Mouse (Mus musculus): ENCODE measurements around the gene Gm20388. TPM values are rescaled to one million over a fixed set of nuclear protein-coding genes. Genes with fewer than 3 reads are reported as not detected.

Gm20388 gene
- polyA plus RNA-seq, 1 experiment from 2014 or later = 1.4 TPM

- Histone ChIP-seq H3K36me3 (ENCODE audit: control insufficient read depth, insufficient read depth) (no peaks in the 10 kb centered on the region), H3K4me3 (ENCODE audit: low read depth, low read length) (no peak overlapping the region), H3K27me3 (ENCODE audit: control insufficient read depth, insufficient read depth, low read depth, low read length) (no peaks in the 10 kb centered on the region), H3K9ac (ENCODE audit: low read depth, low read length) (no peak overlapping the region; the same call in 1 of the 2 replicates), H3K4me1 (ENCODE audit: control insufficient read depth, low read depth, low read length) (peaks cover 95% of the 10 kb centered on the region), H3K27ac (ENCODE audit: low read length) (0 out of 2 replicates have a peak overlapping the region, but pooled peaks have one; percentile 10), H3K9me3 (replicated peaks; ENCODE audit: control insufficient read depth, low read length) (no peaks in the 10 kb centered on the region), H3K4me2 (ENCODE audit: low read depth, low read length) (no peak overlapping the region)
- 75% methylated on average over 5 of the region's 5 CpGs for WGBS (ENCODE audit: insufficient replicate concordance)
- no peak for ATAC-seq (ENCODE audit: low read depth)
Measured at GRCm38 (mm10) chr8:120501426-120501825, 590.8 kb downstream of the Gm20388 start.

GRCm38 (mm10) chr8:120502428-120502827 lies 591.8 kb downstream of the Gm20388 start:
- no peak overlapping the region for H3K9ac ChIP-seq (ENCODE audit: low read depth, low read length)
- peaks cover 85% of the 10 kb centered on the region for H3K4me1 ChIP-seq (ENCODE audit: control insufficient read depth, low read depth, low read length)
- peak overlapping the region; percentile 0; the same call in 1 of the 2 replicates for H3K4me2 ChIP-seq (ENCODE audit: low read depth, low read length)
- H3K27me3 ChIP-seq (ENCODE audit: control insufficient read depth, insufficient read depth, low read depth, low read length) = no peaks in the 10 kb centered on the region
- no peak overlapping the region for H3K4me3 ChIP-seq (ENCODE audit: low read depth, low read length)
- peak; percentile 27; the same call in 1 of the 2 replicates for ATAC-seq (ENCODE audit: low read depth)
- WGBS (ENCODE audit: insufficient replicate concordance) = 34% methylated on average over 5 of the region's 5 CpGs
- no peaks in the 10 kb centered on the region for H3K9me3 ChIP-seq (replicated peaks; ENCODE audit: control insufficient read depth, low read length)
- H3K27ac ChIP-seq (ENCODE audit: low read length) = peak overlapping the region; percentile 47; the same call in 1 of the 2 replicates
- H3K36me3 ChIP-seq (ENCODE audit: control insufficient read depth, insufficient read depth) = no peaks in the 10 kb centered on the region

- peaks cover 81% of the 10 kb centered on the region for H3K4me1 ChIP-seq (ENCODE audit: control insufficient read depth, low read depth, low read length)
- H3K9me3 ChIP-seq (replicated peaks; ENCODE audit: control insufficient read depth, low read length) = no peaks in the 10 kb centered on the region
- H3K36me3 ChIP-seq (ENCODE audit: control insufficient read depth, insufficient read depth) = no peaks in the 10 kb centered on the region
- WGBS (ENCODE audit: insufficient replicate concordance) = 20% methylated on average over 20 of the region's 20 CpGs
- H3K27me3 ChIP-seq (ENCODE audit: control insufficient read depth, insufficient read depth, low read depth, low read length) = no peaks in the 10 kb centered on the region
- peak overlapping the region; percentile 28; the same call in 1 of the 2 replicates for H3K4me2 ChIP-seq (ENCODE audit: low read depth, low read length)
- H3K9ac ChIP-seq (ENCODE audit: low read depth, low read length) = peak overlapping the region; percentile 31
- peak overlapping the region; percentile 21; the same call in 1 of the 2 replicates for H3K27ac ChIP-seq (ENCODE audit: low read length)
- ATAC-seq (ENCODE audit: low read depth) = no peak
- H3K4me3 ChIP-seq (ENCODE audit: low read depth, low read length) = no peak overlapping the region; the same call in 1 of the 2 replicates
Measured at GRCm38 (mm10) chr8:120504251-120505081, 593.8 kb downstream of the Gm20388 start.

GRCm38 (mm10) chr8:120505082-120505511 lies 594.5 kb downstream of the Gm20388 start:
- Histone ChIP-seq H3K4me3 (ENCODE audit: low read depth, low read length) (peak overlapping the region; percentile 5; the same call in 1 of the 2 replicates), H3K4me2 (ENCODE audit: low read depth, low read length) (peak overlapping the region; percentile 28; the same call in 1 of the 2 replicates), H3K9me3 (replicated peaks; ENCODE audit: control insufficient read depth, low read length) (no peaks in the 10 kb centered on the region), H3K4me1 (ENCODE audit: control insufficient read depth, low read depth, low read length) (peaks cover 81% of the 10 kb centered on the region), H3K36me3 (ENCODE audit: control insufficient read depth, insufficient read depth) (no peaks in the 10 kb centered on the region), H3K27me3 (ENCODE audit: control insufficient read depth, insufficient read depth, low read depth, low read length) (no peaks in the 10 kb centered on the region), H3K27ac (ENCODE audit: low read length) (0 out of 2 replicates have a peak overlapping the region, but pooled peaks have one; percentile 21), H3K9ac (ENCODE audit: low read depth, low read length) (peak overlapping the region; percentile 31)
- no peak for ATAC-seq (ENCODE audit: low read depth)
- WGBS (ENCODE audit: insufficient replicate concordance) = 19% methylated on average over 19 of the region's 19 CpGs

- 59% methylated on average over 23 of the region's 23 CpGs for WGBS (ENCODE audit: insufficient replicate concordance)
- H3K27ac ChIP-seq (ENCODE audit: low read length) = no peak overlapping the region
- no peak overlapping the region for H3K4me2 ChIP-seq (ENCODE audit: low read depth, low read length)
- peaks cover 79% of the 10 kb centered on the region for H3K4me1 ChIP-seq (ENCODE audit: control insufficient read depth, low read depth, low read length)
- H3K9me3 ChIP-seq (replicated peaks; ENCODE audit: control insufficient read depth, low read length) = no peaks in the 10 kb centered on the region
- no peak overlapping the region for H3K4me3 ChIP-seq (ENCODE audit: low read depth, low read length)
- no peaks in the 10 kb centered on the region for H3K27me3 ChIP-seq (ENCODE audit: control insufficient read depth, insufficient read depth, low read depth, low read length)
- no peak for ATAC-seq (ENCODE audit: low read depth)
- H3K36me3 ChIP-seq (ENCODE audit: control insufficient read depth, insufficient read depth) = no peaks in the 10 kb centered on the region
- no peak overlapping the region for H3K9ac ChIP-seq (ENCODE audit: low read depth, low read length)
Measured at GRCm38 (mm10) chr8:120505619-120506310, 595.1 kb downstream of the Gm20388 start.

- no peak overlapping the region for H3K9ac ChIP-seq (ENCODE audit: low read depth, low read length)
- no peak overlapping the region for H3K4me2 ChIP-seq (ENCODE audit: low read depth, low read length)
- H3K9me3 ChIP-seq (replicated peaks; ENCODE audit: control insufficient read depth, low read length) = no peaks in the 10 kb centered on the region
- ATAC-seq (ENCODE audit: low read depth) = no peak
- no peak overlapping the region for H3K27ac ChIP-seq (ENCODE audit: low read length)
- H3K4me3 ChIP-seq (ENCODE audit: low read depth, low read length) = no peak overlapping the region
- H3K27me3 ChIP-seq (ENCODE audit: control insufficient read depth, insufficient read depth, low read depth, low read length) = no peaks in the 10 kb centered on the region
- WGBS (ENCODE audit: insufficient replicate concordance) = 50% methylated on average over 2 of the region's 2 CpGs
- H3K4me1 ChIP-seq (ENCODE audit: control insufficient read depth, low read depth, low read length) = peaks cover 80% of the 10 kb centered on the region
- no peaks in the 10 kb centered on the region for H3K36me3 ChIP-seq (ENCODE audit: control insufficient read depth, insufficient read depth)
Measured at GRCm38 (mm10) chr8:120506562-120506961, 595.9 kb downstream of the Gm20388 start.

GRCm38 (mm10) chr8:120507290-120507689 lies 596.6 kb downstream of the Gm20388 start:
- Histone ChIP-seq H3K9ac (ENCODE audit: low read depth, low read length) (no peak overlapping the region), H3K36me3 (ENCODE audit: control insufficient read depth, insufficient read depth) (no peaks in the 10 kb centered on the region), H3K4me2 (ENCODE audit: low read depth, low read length) (no peak overlapping the region), H3K27ac (ENCODE audit: low read length) (no peak overlapping the region), H3K9me3 (replicated peaks; ENCODE audit: control insufficient read depth, low read length) (no peaks in the 10 kb centered on the region), H3K4me1 (ENCODE audit: control insufficient read depth, low read depth, low read length) (peaks cover 82% of the 10 kb centered on the region), H3K27me3 (ENCODE audit: control insufficient read depth, insufficient read depth, low read depth, low read length) (no peaks in the 10 kb centered on the region), H3K4me3 (ENCODE audit: low read depth, low read length) (no peak overlapping the region)
- ATAC-seq (ENCODE audit: low read depth) = no peak
- WGBS (ENCODE audit: insufficient replicate concordance) = 88% methylated on average over 9 of the region's 9 CpGs

- peak overlapping the region; percentile 22 for H3K4me2 ChIP-seq (ENCODE audit: low read depth, low read length)
- H3K9me3 ChIP-seq (replicated peaks; ENCODE audit: control insufficient read depth, low read length) = no peaks in the 10 kb centered on the region
- ATAC-seq (ENCODE audit: low read depth) = peak; percentile 69
- WGBS (ENCODE audit: insufficient replicate concordance) = 17% methylated on average over 21 of the region's 21 CpGs
- 0 out of 2 replicates have a peak overlapping the region, but pooled peaks have one; percentile 5 for H3K27ac ChIP-seq (ENCODE audit: low read length)
- no peaks in the 10 kb centered on the region for H3K27me3 ChIP-seq (ENCODE audit: control insufficient read depth, insufficient read depth, low read depth, low read length)
- H3K9ac ChIP-seq (ENCODE audit: low read depth, low read length) = no peak overlapping the region; the same call in 1 of the 2 replicates
- no peaks in the 10 kb centered on the region for H3K36me3 ChIP-seq (ENCODE audit: control insufficient read depth, insufficient read depth)
- H3K4me3 ChIP-seq (ENCODE audit: low read depth, low read length) = no peak overlapping the region
- peaks cover 71% of the 10 kb centered on the region for H3K4me1 ChIP-seq (ENCODE audit: control insufficient read depth, low read depth, low read length)
Measured at GRCm38 (mm10) chr8:120509136-120510034, 598.7 kb downstream of the Gm20388 start.

Data from liver, embryonic 16.5 days (tissue).